In genomic region chr9:106170556-106171345, GRCm38 (mm10) we compare ENCODE assay signal across 8 mouse cellular contexts. TPM values are rescaled to one million over a fixed set of nuclear protein-coding genes. Genes with fewer than 3 reads are reported as not detected.
A peak's percentile ranks its signal among the peaks of the same experiment; 100 is the strongest.
DNase-seq lines count a peak whose midpoint lies in the region; ATAC-seq and TF ChIP-seq lines count a peak whose summit lies in the region.

TSS of gene Wdr82 (plus strand) at chr9:106170928.

- WGBS in heart, embryonic 14.5 days: under 1% methylated on average over 80 of the region's 81 CpGs
- WGBS in liver, embryonic 14.5 days (ENCODE audit: insufficient replicate concordance): under 1% methylated on average over 81 of the region's 81 CpGs
- 0% methylated on average over 78 of the region's 81 CpGs for WGBS in neural tube, embryonic 11.5 days
- under 1% methylated on average over 51 of the region's 81 CpGs for WGBS in stomach, postnatal 0 days

- H3K9me3 ChIP-seq in heart, embryonic 14.5 days (ENCODE audit: control insufficient read depth, low read length): no peaks in the 10 kb centered on the region
- H3K9me3 ChIP-seq in liver, embryonic 14.5 days (ENCODE audit: control insufficient read depth, low read length): no peaks in the 10 kb centered on the region
- H3K9me3 ChIP-seq in neural tube, embryonic 11.5 days (ENCODE audit: control insufficient read depth, low read length): no peaks in the 10 kb centered on the region
- H3K9me3 ChIP-seq in stomach, postnatal 0 days (ENCODE audit: control insufficient read depth, low read length): no peaks in the 10 kb centered on the region

- peak within 1 kb of the TSS; percentile 96 for H3K27ac ChIP-seq in brown adipose tissue, adult 24 weeks (replicated peaks; ENCODE audit: low read depth, low read length)
- peak within 1 kb of the TSS; percentile 95 to 96 for H3K27ac ChIP-seq in heart, embryonic 14.5 days (replicated peaks in 1 of 2; ENCODE audit: control insufficient read depth in 1 of 2, insufficient read depth in 1 of 2, low read depth in 2 of 2, low read length in 2 of 2)
- H3K27ac ChIP-seq in liver, embryonic 14.5 days: peak within 1 kb of the TSS; percentile 71
- H3K27ac ChIP-seq in neural tube, embryonic 11.5 days (ENCODE audit: low read depth, low read length): peak within 1 kb of the TSS; percentile 96
- H3K27ac ChIP-seq in stomach, postnatal 0 days (replicated peaks): peak within 1 kb of the TSS; percentile 98

- DNase-seq in CD4-positive, CD25-positive, alpha-beta regulatory T cell, adult 2 months (ENCODE audit: low read depth, low spot score): peak; percentile 97
- peak; percentile 61 for DNase-seq in fibroblast of lung, adult 2 months (ENCODE audit: low read depth)
- peak; percentile 94 to 96 for DNase-seq in kidney, postnatal 25 days
- peak; percentile 85 to 87 (median 87) for DNase-seq in liver, embryonic 14.5 days (ENCODE audit: low read depth in 3 of 3, low spot score in 3 of 3)
- peak; percentile 94 for DNase-seq in neural tube, embryonic 11.5 days (ENCODE audit: low spot score)
- peak; percentile 98 for DNase-seq in stomach, postnatal 0 days (ENCODE audit: low spot score)

- peaks cover 9% of the 10 kb centered on the region for H3K4me1 ChIP-seq in brown adipose tissue, adult 24 weeks (ENCODE audit: control insufficient read depth, insufficient read depth, insufficient read length, low read length)
- peaks cover 10 to 34% of the 10 kb centered on the region in 2 experiments for H3K4me1 ChIP-seq in heart, embryonic 14.5 days (ENCODE audit: control insufficient read depth in 2 of 2, insufficient read depth in 2 of 2, low read length in 2 of 2)
- peaks cover 21% of the 10 kb centered on the region in 2 experiments for H3K4me1 ChIP-seq in liver, embryonic 14.5 days (replicated peaks; ENCODE audit: control insufficient read depth in 2 of 2, insufficient read depth in 2 of 2, low read length in 1 of 2)
- peaks cover 8% of the 10 kb centered on the region for H3K4me1 ChIP-seq in neural tube, embryonic 11.5 days (ENCODE audit: control insufficient read depth, insufficient read depth, low read length)
- peaks cover 3% of the 10 kb centered on the region for H3K4me1 ChIP-seq in stomach, postnatal 0 days (replicated peaks; ENCODE audit: control insufficient read depth, insufficient read depth)

- ATAC-seq in heart, embryonic 14.5 days (ENCODE audit: insufficient number of reproducible peaks, insufficient read depth, low FRiP score, low read depth): peak; percentile 88
- peak; percentile 94 for ATAC-seq in liver, embryonic 14.5 days (ENCODE audit: insufficient read depth)
- peak; percentile 87 for ATAC-seq in neural tube, embryonic 11.5 days (ENCODE audit: insufficient read depth, low FRiP score, low TSS enrichment)
- peak; percentile 93 for ATAC-seq in stomach, postnatal 0 days (ENCODE audit: low FRiP score, low TSS enrichment)

- TF ChIP-seq CTCF in liver, embryonic 14.5 days (IDR thresholded peaks at IDR 0.05; ENCODE audit: low read depth): no peak
- TF ChIP-seq CTCF in stomach, postnatal 0 days (IDR thresholded peaks at IDR 0.05; ENCODE audit: low read depth): no peak

- H3K36me3 ChIP-seq in heart, embryonic 14.5 days (ENCODE audit: control insufficient read depth, insufficient read depth, low read length): no peaks in the 10 kb centered on the region
- peaks cover 4% of the 10 kb centered on the region for H3K36me3 ChIP-seq in liver, embryonic 14.5 days (replicated peaks; ENCODE audit: control insufficient read depth, insufficient read depth, low read depth)
- H3K36me3 ChIP-seq in neural tube, embryonic 11.5 days (ENCODE audit: control insufficient read depth, insufficient read depth, low read length): no peaks in the 10 kb centered on the region
- H3K36me3 ChIP-seq in stomach, postnatal 0 days (ENCODE audit: control insufficient read depth, insufficient read depth, low read length): no peaks in the 10 kb centered on the region

- TF ChIP-seq EP300 in liver, embryonic 14.5 days (IDR thresholded peaks at IDR 0.05; ENCODE audit: low read depth): no peak
- TF ChIP-seq EP300 in stomach, postnatal 0 days (optimal IDR thresholded peaks at IDR 0.05): no peak

- peak within 1 kb of the TSS; percentile 94 for H3K9ac ChIP-seq in heart, embryonic 14.5 days (ENCODE audit: low read length)
- peak within 1 kb of the TSS; percentile 83 for H3K9ac ChIP-seq in liver, embryonic 14.5 days (replicated peaks)
- H3K9ac ChIP-seq in neural tube, embryonic 11.5 days (ENCODE audit: low read length): peak within 1 kb of the TSS; percentile 98
- peak within 1 kb of the TSS; percentile 85 for H3K9ac ChIP-seq in stomach, postnatal 0 days (ENCODE audit: low read length)

- H3K4me2 ChIP-seq in heart, embryonic 14.5 days (ENCODE audit: low read length): peak within 1 kb of the TSS; percentile 78
- H3K4me2 ChIP-seq in liver, embryonic 14.5 days (ENCODE audit: low read depth): peak within 1 kb of the TSS; percentile 94
- H3K4me2 ChIP-seq in neural tube, embryonic 11.5 days (ENCODE audit: low read depth): peak within 1 kb of the TSS; percentile 78
- H3K4me2 ChIP-seq in stomach, postnatal 0 days (replicated peaks; ENCODE audit: low read depth): peak within 1 kb of the TSS; percentile 84

- no peaks in the 10 kb centered on the region for H3K27me3 ChIP-seq in heart, embryonic 14.5 days (ENCODE audit: control insufficient read depth, insufficient read depth, low read length)
- no peaks in the 10 kb centered on the region for H3K27me3 ChIP-seq in liver, embryonic 14.5 days (ENCODE audit: control insufficient read depth, insufficient read depth, low read length)
- H3K27me3 ChIP-seq in neural tube, embryonic 11.5 days (ENCODE audit: control insufficient read depth, insufficient read depth, low read length): no peaks in the 10 kb centered on the region
- H3K27me3 ChIP-seq in stomach, postnatal 0 days (ENCODE audit: control insufficient read depth, insufficient read depth, low read length): no peaks in the 10 kb centered on the region

- peak within 1 kb of the TSS; percentile 94 for H3K4me3 ChIP-seq in brown adipose tissue, adult 24 weeks (ENCODE audit: insufficient read depth, low read depth, low read length)
- H3K4me3 ChIP-seq in heart, embryonic 14.5 days (ENCODE audit: control insufficient read depth in 1 of 2, insufficient read depth in 1 of 2, low read depth in 1 of 2, low read length in 2 of 2): peak within 1 kb of the TSS; percentile 90 to 92
- H3K4me3 ChIP-seq in liver, embryonic 14.5 days (ENCODE audit: insufficient read depth in 1 of 2, low read depth in 2 of 2, low read length in 2 of 2): peak within 1 kb of the TSS; percentile 82 to 95
- peak within 1 kb of the TSS; percentile 97 for H3K4me3 ChIP-seq in neural tube, embryonic 11.5 days (ENCODE audit: low read depth, low read length)
- peak within 1 kb of the TSS; percentile 94 for H3K4me3 ChIP-seq in stomach, postnatal 0 days (ENCODE audit: low read depth, low read length)

RNA-seq across cellular contexts. Expression of gene Wdr82, which starts in this region (rescaled TPM):
- 19.7 and 20.3 TPM in 2 replicates for polyA plus RNA-seq in brown adipose tissue, adult 24 weeks (2012; ENCODE audit: insufficient read depth, insufficient read length, missing spikeins)
- 19.6 and 22.6 TPM in 2 replicates for polyA plus RNA-seq in heart, embryonic 14.5 days (2014; fragmentation: Nextera tagmentation; extraction: Ambion mirVana)
- polyA plus RNA-seq in liver, embryonic 14.5 days (2012; rRNA removed): 19.9 and 24.5 TPM in 2 replicates
- 6.5 and 8.1 TPM in 2 replicates for polyA plus RNA-seq in liver, embryonic 14.5 days (2014; fragmentation: Nextera tagmentation; extraction: Ambion mirVana)
- polyA plus RNA-seq in neural tube, embryonic 11.5 days (2014; fragmentation: Nextera tagmentation; extraction: Ambion mirVana): 25.2 and 26.2 TPM in 2 replicates
- 9.1 and 10.3 TPM in 2 replicates for polyA plus RNA-seq in stomach, postnatal 0 days (2015; fragmentation: Nextera tagmentation; extraction: Ambion mirVana)

Comparison
In these comparisons a context has a peak if more than half of its experiments do, and no peak if none do; other contexts are left out.
1. Peak in every context shown above with its lines: DNase-seq, ATAC-seq, H3K4me3 ChIP-seq and H3K27ac ChIP-seq.